Mouse (Mus musculus) spleen, postnatal 4 days (tissue): ENCODE results near the gene Dppa2.

ENCODE experiments used
- DNase-seq, 2 experiments: peaks; one replicate each; pipeline ENCODE4 v3.0.0; 2022; ENCODE audit warnings: low spot score in 2 of 2

Gene Dppa2

DNA sequence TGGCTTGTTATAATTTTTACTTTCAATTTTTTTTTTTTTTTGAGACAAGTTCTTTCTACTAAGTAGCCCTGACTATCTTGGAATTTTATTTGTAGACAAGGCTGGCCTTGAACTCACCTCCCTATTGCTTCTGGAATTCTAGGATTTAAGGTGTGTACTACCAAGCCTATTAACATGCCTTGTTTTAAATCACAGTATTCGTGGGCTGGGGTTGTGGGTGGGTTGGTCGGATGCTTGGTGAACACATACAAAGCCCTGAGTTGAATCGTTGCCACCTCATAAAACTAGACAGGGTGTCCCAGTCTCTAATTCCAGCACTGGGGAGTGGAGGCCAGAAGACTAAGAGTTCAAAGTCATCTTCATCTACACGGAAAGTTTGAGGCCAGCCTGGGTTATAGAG lies 31.6 kb downstream of the Dppa2 start:
- DNase-seq: no peak

GRCm38 (mm10) chr16:48344193-48344592 lies 40.5 kb downstream of the Dppa2 start:
- DNase-seq: no peak

DNA sequence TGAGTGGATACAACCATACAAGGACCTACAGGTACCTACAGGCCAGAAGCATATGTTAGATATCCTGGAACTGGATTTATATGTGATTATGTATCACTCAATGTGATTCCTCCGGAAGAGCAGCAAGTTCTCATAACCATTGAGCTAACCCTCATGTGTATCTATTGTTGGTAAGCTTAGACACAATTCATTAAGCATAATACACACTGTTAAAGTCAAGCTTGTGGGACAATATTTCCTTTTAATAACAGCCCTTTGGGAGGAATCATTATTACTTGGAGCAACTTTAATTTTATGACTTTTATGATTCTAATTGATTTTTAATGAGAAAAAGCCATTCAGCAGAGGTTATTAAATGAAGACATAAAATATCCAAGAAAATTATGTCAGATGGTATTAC lies 43.5 kb downstream of the Dppa2 start:
- no peak for DNase-seq

DNA sequence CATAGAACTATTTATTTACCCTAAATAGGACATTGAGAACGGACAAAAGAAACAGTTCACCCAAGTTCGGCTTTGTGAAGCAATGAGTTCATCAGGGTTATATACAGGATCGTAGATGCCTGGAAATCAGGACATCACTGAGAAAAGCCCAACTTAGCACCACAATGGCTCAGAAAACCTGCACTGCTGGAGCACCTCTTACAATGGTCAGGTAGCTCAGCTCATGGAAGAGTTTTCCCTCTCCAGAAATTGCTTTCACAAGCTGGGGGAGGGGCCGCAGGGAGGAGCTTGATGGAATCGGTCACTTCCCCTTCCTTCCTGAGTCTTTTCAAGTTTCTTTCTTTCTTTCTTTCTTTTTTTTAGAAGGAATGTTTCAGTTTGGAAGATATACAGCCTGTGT lies 52.0 kb downstream of the Dppa2 start:
- no peak for DNase-seq

DNA sequence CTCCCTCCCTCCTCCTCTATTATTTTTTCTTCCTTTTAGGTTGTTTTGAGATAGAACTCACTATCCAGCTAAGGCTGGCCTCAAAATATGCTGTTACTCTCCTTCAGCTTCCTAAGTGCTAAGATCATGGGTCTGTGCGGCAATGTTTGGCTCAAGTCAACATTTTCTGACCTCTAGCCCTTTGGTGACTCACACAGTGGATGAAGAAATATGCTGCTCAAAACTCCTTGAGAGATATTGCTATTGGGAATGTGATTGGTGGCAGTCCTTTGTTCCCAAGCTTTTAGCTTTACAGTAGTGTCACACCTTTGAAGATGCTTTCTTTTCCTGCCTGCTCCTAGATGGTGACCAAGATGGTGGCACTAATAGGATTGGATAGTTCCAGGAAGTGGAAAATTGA lies 52.7 kb downstream of the Dppa2 start:
- DNase-seq: no peak

DNA sequence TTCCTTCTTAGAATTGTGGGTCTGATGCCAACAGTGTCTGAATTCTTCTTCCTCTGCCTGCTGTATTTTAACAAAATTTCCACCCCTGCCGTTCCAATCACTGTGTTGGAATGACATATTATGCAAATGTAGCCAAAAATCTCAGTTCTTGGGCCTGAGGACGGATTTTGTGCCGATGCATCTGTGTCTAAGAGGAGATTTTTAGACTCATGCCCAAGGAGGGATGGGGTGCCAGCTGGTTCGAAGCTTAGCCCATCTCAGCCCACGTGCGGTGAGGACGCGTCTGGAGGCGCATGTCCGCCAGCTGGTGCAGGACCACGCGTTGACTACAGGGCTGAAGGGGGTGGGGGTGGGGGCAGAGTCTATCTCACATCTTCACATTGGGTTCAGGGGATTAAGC lies 57.2 kb downstream of the Dppa2 start:
- no peak for DNase-seq

DNA sequence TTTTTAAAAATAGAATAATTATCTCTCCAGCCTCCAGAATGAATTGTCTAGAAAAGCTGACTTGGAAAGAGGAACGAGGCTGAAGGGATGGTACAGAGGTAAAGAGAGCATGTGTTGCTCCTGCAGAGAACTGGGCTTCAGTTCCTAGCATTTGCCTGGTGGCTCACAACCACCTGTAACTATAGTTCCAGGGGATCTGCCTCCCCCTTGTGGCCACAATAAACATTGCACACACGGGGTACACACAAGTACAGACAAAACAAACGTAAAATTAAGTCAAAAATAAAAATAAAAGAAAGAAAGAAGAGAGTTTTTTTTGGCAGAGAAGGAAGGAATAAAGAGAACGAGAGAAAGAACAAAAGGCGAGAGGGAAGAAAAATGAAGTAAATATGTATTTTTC lies 63.1 kb downstream of the Dppa2 start:
- no peak for DNase-seq

DNA sequence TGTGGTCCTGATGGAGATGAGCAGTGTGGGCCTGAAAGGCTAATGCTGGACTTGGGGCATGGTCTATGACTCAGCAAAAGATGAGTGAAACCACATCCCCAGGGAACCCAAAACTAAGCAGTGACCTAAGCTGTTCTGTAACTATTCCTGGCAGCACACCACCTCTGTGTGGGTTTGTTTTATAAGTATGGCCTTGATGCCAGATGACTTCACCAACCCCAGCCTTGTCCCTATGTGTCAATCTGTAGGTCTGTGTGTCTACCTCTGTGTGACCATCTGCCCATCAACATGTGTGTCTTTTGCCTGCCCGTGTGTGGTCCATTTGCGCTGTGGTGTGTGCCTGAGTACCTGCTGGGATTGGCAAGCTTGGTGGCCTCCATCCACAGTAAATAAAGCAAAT lies 64.4 kb downstream of the Dppa2 start:
- DNase-seq: no peak
